Mouse (Mus musculus): ENCODE results near the gene Ube2o. TPM values are rescaled to one million over a fixed set of nuclear protein-coding genes. Genes with fewer than 3 reads are reported as not detected.

Ube2o gene
- 6.1 TPM for polyA plus RNA-seq (2014; fragmentation: Illumina TruSeq; extraction: RNeasy Lipid Tissue Mini Kit (QIAGEN cat#74804); ENCODE audit: low read depth, low replicate concordance)

DNA sequence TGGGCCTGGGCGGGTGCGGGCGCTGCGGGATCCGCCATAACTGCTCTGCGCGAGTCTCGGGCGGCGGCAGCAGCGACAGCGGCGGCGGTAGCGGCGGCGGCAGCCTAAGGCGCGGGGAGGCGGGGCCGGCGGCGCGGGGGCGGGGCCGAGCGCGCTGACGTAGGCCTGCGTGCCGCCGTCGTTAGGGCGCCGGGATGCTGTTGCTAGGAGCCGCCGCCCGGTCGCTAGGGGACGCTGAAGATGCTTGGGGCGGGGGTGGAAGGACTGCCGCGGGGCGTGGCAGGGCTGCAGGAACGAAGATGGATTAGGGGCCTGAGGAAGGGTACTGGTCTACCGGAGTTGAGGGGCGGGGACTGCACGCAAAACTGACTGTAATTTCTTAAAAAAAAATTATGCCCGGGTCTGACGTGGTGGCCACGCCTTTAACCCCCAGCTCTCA lies at the start of gene Ube2o:
Gene Ube2o, minus strand, starts transcription at position 72 of the 439 bp plus-strand sequence.

DNA sequence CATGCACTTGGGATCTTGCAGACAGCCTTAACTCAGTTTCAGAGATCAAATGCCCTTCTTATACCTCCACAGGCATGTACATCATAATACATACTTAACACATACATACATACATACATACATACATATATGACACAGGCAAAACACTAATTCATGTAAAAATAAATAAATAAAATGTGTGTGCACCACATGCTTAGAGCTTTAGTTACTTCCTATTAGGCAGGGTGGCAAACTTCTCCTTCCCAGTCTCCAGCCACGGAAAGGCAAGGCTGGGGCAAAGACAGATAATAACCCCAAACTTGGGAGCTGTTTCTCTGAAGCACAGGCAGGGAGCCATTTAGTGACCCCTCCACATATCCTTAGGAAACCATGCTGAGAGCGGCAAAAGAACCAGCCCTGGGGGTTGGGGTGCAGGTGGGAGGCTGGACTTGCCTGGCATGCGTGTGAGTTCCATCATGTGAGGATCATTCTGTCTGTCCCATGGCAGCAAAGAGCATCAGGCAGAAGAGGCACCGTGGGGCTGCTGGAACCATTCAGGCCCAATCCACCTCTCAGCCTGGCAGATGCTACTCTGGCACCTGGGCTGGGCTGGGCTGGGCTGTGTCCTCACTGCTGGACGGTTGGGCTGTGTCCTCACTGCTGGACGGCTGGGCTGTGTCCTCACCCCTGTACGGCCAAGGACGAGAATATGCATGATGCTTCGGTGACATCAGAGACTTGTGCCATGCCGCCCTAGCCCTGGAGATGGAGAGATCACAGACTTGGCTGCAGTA lies 45.2 kb upstream of the Ube2o start, which contains the start of gene Rhbdf2:
Gene Rhbdf2, minus strand, starts transcription at position 721 of the 773 bp plus-strand sequence.

DNA sequence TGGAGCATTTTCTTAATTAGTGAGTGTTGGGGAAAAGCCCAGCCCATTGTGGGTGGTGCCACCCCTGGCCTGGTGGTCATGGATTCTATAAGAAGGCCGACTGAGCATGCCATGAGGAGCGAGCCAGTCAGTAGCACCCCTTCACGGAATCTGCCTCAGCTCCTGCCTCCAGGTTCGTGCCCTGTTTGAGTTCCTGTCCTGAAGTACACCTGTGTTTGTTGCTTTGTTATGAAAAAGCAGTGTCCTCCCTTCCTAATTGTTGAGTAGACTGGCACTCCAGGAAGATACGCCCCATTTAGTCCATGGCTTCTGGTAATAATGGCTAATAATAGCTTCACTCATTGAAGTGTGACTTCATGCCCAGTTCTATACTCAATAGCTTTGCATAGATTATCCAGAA lies 5.1 kb upstream of the Ube2o start, which contains the start of gene Aanat:
Gene Aanat, plus strand, starts transcription at position 123 of the 400 bp plus-strand sequence.

DNA sequence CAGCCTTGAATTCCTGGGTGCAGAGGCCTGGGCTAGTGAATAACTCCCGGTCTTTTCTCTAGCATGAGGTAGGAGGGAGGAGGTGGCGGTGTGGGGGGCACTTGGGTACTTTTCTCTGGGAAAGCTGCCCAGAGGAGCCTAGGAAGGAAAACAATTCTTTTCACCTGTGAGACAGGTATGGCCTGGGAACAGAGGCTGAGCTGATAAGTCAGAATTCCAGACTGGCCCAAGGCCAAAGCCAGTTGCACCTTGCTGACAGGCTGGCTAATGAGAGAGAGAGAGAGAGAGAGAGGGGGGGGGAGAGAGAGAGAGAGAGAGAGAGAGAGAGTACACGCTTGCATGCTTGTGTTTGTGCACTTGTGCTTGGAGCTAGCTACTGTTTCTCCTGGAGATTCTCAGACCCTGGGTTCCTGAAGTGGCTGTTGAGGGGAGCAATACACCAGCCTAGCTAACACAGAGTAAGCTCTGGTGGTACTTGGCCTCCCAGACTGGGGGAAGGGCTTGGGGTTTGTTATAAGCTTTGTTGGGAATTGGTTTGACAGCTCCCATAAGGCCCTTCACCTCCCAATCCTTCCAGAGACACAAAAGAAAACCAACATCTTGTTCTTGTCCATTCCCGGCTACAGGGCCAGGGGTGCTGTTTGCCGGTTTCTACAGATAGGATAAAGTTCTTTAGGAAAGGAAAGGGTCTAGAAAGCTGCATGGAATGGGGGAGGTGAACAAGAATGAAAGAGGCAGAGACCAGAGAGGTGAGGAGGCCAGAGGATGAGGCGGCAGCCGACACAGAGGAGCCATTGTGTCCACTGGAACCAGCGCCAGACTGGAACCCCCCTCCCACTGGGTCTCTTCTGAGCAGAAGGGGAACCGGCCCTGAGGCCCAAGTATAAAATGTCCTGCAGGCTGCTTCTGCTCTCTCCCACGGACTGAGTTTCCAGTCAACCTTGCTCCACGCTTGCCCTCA lies 50.8 kb downstream of the Ube2o start, which contains the start of gene Sphk1:
Gene Sphk1, plus strand, starts transcription at position 739 of the 961 bp plus-strand sequence.

DNA sequence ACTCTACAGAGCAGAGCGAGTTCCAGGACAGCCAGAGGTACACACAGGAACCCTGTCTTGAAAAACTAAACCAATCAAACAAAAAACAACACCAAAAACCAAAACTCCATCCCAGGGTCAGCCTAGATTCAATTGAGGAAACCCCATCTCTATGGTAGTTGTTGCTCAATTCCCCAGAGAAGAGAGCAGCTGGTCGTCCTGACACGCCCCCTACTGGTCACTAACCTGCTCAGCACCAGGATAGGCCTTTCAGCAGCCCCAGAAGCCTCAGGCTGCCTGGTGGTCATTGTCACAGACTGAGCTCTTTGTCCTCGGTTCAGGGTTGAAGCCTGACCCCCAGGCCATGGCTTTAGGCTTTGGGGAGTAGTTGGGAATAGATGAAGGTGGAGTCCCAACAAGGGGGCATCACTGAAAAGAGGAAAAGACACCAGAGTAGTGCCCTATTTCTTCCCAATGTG lies 87.4 kb downstream of the Ube2o start, which contains the start of gene Prpsap1:
Gene Prpsap1, minus strand, starts transcription at position 408 of the 458 bp plus-strand sequence.

Other genes with a start within 250 kb of the Ube2o start
- gene Foxj1, start 246.0 kb downstream of the Ube2o start, polyA plus RNA-seq (2014; fragmentation: Illumina TruSeq; extraction: RNeasy Lipid Tissue Mini Kit (QIAGEN cat#74804); ENCODE audit: low read depth, low replicate concordance) = 0.76 TPM
- gene Rnf157, start 168.4 kb downstream of the Ube2o start, polyA plus RNA-seq (2014; fragmentation: Illumina TruSeq; extraction: RNeasy Lipid Tissue Mini Kit (QIAGEN cat#74804); ENCODE audit: low read depth, low replicate concordance) = 1.3 TPM
- 2.8 TPM for gene Ubald2, start 147.4 kb downstream of the Ube2o start, polyA plus RNA-seq (2014; fragmentation: Illumina TruSeq; extraction: RNeasy Lipid Tissue Mini Kit (QIAGEN cat#74804); ENCODE audit: low read depth, low replicate concordance)
- 61.0 TPM for gene Qrich2, start 115.2 kb downstream of the Ube2o start, polyA plus RNA-seq (2014; fragmentation: Illumina TruSeq; extraction: RNeasy Lipid Tissue Mini Kit (QIAGEN cat#74804); ENCODE audit: low read depth, low replicate concordance)
- gene Prpsap1, start 87.2 kb downstream of the Ube2o start, polyA plus RNA-seq (2014; fragmentation: Illumina TruSeq; extraction: RNeasy Lipid Tissue Mini Kit (QIAGEN cat#74804); ENCODE audit: low read depth, low replicate concordance) = 21.1 TPM
- gene Sphk1, start 50.5 kb downstream of the Ube2o start, polyA plus RNA-seq (2014; fragmentation: Illumina TruSeq; extraction: RNeasy Lipid Tissue Mini Kit (QIAGEN cat#74804); ENCODE audit: low read depth, low replicate concordance) = 0.15 TPM
- gene Aanat, start 5.0 kb upstream of the Ube2o start, polyA plus RNA-seq (2014; fragmentation: Illumina TruSeq; extraction: RNeasy Lipid Tissue Mini Kit (QIAGEN cat#74804); ENCODE audit: low read depth, low replicate concordance) = not detected
- not detected for gene Rhbdf2, start 45.6 kb upstream of the Ube2o start, polyA plus RNA-seq (2014; fragmentation: Illumina TruSeq; extraction: RNeasy Lipid Tissue Mini Kit (QIAGEN cat#74804); ENCODE audit: low read depth, low replicate concordance)
- gene Prcd, start 72.1 kb upstream of the Ube2o start, polyA plus RNA-seq (2014; fragmentation: Illumina TruSeq; extraction: RNeasy Lipid Tissue Mini Kit (QIAGEN cat#74804); ENCODE audit: low read depth, low replicate concordance) = 1.3 TPM
- gene Cygb, start 72.9 kb upstream of the Ube2o start, polyA plus RNA-seq (2014; fragmentation: Illumina TruSeq; extraction: RNeasy Lipid Tissue Mini Kit (QIAGEN cat#74804); ENCODE audit: low read depth, low replicate concordance) = 0.22 TPM
- gene St6galnac1, start 194.1 kb upstream of the Ube2o start, polyA plus RNA-seq (2014; fragmentation: Illumina TruSeq; extraction: RNeasy Lipid Tissue Mini Kit (QIAGEN cat#74804); ENCODE audit: low read depth, low replicate concordance) = not detected
- 6.0 TPM for gene Mxra7, start 246.6 kb upstream of the Ube2o start, polyA plus RNA-seq (2014; fragmentation: Illumina TruSeq; extraction: RNeasy Lipid Tissue Mini Kit (QIAGEN cat#74804); ENCODE audit: low read depth, low replicate concordance)

All from testis, adult 10 weeks (tissue).